Mouse (Mus musculus): ENCODE data around the gene Utrn.
A peak's percentile ranks its signal among the peaks of the same experiment; 100 is the strongest.

The Utrn gene

DNA sequence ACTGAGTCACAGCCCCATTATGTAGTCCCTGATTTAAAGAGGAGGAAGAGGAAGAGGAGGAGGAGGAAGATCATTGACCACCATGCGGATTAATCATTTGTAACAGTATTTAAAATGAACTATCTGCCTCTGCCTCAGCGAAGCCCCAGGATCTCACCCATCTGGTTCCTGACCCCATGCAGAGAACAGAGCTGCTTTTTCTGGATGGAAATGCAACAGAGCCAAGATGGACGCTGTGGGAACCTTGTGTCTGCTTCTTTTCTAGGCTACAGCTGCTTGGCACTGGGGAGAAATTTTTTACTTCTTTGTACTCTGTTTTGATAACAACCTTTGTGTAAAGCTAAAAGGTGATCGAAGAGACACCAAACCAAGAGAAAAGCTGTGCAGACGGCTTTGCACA, 137.7 kb downstream of the Utrn start:
- DNase-seq (ENCODE audit: low spot score), result no peak

DNA sequence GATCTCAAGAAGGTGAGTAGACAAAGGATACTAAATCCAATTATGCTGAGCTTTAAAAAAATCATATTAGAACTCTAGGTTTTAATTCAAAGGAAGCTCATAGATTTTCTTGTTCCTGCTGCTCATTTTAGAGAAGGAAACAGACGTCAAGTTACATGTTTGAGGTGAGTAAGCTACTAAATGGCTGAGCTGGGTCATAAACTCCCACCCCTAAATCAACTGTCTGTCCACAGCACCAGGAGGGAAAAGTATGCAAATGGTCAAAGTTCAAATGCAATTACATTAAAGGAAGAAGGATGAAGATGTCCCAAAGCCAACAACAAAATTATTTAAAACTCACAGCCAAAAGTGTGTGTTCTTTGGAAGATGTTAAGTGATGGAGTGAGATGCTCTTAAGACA, 139.5 kb downstream of the Utrn start:
- no peak for DNase-seq (ENCODE audit: low spot score)

DNA sequence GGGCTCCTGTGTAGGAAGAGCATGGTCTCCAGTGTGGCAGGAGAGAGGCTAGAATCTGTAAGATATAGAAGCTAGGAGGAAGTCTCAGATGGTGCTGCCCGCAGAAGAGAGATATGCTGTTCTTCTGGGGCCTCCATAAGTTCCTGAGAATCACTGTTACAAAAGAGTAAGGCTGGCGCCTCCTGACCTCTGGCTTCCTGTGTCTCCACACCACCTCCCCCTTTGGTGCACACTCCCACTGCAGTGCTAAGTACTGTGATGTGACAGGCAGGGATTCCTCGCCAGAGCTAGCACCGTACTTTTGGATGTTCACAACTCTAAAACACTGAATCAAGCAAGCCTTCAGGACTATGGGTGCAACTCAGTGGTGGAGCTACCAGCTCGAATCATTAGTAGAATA, 140.1 kb downstream of the Utrn start:
- DNase-seq (ENCODE audit: low spot score), result no peak

DNA sequence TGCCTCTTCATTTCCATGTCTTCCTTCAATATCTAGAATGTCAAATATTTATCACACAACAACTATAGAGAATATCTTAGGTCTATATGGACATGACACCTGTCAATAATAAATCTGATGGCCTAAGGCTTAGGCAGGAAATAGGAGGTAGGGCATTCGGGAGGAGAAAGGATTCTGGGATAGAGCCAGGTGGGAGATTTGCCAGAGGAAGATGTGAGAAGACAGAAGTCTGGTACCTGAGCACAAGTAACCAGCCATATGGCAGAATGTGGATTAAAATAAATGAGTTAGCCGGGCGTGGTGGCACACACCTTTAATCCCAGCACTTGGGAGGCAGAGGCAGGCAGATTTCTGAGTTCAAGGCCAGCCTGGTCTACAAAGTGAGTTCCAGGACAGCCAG, 141.3 kb downstream of the Utrn start:
- DNase-seq (ENCODE audit: low spot score), result no peak

DNA sequence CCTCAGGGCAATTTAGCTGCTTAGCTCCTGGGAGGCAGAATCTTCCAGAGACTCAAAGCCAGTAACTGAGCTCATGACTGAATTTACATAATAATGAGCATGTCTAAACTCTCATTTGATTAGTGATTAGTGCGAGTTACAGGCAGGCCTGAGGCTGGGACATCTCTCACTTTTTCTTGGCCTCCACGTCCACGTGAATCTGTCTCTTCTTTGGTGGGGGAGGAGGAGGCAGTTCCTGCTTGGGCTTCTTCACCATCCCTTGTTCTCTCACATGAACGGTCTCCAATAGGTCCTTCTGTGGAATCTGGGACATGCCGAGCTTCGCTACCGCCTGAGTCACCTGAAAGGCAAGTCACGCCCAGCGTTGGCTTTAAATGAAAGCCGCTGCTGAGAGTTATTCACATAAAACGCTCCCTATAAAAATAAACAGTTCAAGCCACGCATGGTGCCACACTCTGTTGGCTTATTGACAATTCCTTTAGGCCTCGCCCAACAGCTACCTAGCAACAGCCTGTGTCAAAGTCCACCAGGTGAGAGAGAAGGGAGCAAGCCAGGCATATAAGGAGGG, 143.0 kb downstream of the Utrn start:
- no peak for DNase-seq (ENCODE audit: low spot score)

DNA sequence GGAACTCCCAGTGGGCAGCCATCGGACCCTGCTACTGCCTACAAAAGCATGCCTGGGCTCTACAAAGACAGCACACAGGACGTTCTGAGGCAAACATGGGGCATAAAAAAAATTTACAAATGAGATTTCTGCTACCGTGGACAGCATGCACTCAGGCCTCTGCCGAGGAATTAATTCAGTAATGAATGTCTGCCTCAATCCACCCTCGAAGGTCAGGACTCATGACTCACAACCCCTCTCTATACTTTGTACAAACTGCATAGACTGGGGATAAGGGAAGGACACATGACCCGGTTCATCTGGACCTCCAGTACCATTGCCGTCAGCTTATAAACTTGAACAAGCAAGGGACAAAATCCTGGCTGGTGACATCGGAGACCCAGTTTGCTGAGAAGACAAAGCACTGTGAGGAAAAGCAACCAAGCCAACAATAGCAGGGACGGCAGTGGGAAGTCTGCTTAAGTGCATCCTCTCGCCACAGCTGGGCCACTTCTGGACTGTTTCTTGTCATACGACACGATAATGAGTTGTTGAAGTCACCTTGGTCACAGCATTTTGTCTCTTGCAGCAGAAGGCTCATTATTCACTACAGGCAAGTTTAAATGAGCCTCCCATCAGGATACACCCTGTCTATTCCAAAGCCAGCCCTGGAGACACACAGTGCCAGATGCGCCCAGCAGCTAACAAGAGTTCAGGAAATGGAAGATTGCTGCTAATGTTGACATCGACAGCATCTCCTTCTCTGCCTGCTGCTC, 144.7 kb downstream of the Utrn start:
- no peak for DNase-seq (ENCODE audit: low spot score)

DNA sequence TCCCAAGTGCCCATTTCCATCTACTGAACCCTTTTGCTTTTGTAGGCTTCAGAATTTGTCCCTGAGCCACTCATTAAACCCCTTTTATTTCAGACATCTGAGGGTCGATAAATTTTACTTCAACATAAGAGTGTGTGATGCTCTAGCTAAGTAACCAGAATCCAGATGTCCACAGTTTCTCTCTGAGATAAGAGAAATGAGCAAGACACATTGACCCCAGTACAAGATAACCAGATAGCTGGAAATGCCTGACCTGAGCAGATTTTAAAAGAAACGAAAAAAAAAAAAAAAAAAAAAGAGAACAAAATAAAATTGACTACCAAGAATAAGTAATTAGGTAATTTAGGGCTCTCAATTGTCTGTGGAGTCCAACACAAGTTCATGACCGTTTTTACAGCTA, 145.9 kb downstream of the Utrn start:
- no peak for DNase-seq (ENCODE audit: low spot score)

DNA sequence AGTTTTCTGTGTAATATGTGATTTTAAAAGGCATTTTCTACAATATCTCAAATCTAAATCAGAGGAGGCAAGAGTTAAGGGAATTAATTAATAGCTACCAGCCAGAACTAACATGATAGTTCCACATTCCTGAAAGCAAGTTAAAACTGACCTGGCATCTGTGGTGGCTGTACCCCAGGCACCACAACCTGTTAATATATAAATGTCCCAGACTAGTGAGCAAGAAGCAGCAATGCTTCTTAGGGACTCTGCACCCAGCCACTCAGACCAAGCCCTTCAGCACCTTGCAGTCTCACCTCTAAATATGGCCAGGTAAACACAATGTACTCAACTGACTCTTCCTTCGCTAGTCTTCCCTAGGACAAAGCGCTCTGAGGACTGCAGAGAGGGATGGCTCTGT, 147.1 kb downstream of the Utrn start:
- no peak for DNase-seq (ENCODE audit: low spot score)

DNA sequence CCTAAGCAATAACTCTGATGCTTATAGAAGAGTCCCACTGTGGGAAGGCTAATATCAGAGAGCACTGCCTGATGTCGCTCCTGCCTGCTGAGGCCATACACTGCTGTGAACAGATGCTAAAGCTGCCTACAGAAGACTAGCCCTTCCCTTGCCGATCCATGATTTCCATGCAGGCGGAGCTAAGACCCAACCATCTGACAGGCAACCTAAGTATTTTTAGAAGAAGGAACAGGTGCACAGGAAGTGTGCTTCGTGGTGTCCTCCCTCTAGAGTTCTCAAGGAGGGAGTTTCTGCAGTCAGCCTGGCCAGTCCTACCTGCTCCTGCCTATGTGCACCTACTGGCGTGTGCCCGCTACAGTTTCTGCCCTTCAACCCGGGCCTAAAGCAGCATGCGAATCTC, 150.8 kb downstream of the Utrn start:
- no peak for DNase-seq (ENCODE audit: low spot score)

DNA sequence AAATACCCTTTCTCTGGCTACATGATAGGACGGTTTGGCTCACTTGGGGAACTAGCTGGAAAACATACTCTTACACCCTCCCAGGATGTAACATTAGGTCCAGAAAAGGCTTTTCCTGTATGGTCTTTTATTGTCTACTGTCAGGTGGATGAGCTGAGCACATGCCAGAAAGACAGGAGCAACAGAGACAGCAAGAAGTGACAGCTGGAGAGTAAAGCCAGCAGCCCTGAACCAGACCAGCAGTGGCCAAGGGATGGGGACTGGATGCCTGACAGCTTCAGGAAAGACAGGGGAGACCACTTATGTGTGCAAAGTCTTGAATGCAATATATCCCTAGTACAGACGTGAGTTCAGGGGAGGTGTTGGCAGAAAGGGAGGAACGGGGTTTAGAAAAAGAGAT, 151.8 kb downstream of the Utrn start:
- no peak for DNase-seq (ENCODE audit: low spot score)

DNA sequence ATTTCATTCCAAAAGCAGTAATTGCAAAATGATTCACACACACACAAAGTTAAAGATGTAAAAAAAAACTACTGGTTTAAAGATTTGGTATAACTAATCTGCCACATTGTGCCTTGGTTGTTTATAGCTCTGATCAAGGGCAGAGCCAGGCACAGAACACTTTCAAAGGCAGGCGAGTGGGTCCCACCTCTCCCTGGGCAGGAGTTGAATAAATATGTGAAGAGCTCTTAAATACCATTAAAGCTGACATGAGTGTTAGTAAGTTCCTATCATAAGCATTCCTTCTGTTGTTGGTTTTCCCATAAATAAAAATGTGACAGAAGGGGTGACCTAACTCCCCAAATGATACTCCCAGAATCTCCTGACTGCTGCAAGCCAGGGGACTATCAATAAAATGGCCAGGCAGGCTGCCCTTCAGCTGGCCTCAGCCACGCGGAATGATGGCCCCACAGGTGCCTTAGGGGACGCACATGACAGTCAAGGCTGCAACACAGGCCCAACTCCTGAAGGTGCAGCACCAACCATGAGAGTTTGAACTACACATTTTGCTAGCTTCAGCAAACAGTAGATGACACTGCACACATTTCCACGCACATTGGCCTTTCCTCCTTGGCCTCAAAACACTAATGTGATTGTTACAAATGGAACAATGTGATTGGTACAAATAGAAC, 152.4 kb downstream of the Utrn start:
- DNase-seq (ENCODE audit: low spot score), result no peak

DNA sequence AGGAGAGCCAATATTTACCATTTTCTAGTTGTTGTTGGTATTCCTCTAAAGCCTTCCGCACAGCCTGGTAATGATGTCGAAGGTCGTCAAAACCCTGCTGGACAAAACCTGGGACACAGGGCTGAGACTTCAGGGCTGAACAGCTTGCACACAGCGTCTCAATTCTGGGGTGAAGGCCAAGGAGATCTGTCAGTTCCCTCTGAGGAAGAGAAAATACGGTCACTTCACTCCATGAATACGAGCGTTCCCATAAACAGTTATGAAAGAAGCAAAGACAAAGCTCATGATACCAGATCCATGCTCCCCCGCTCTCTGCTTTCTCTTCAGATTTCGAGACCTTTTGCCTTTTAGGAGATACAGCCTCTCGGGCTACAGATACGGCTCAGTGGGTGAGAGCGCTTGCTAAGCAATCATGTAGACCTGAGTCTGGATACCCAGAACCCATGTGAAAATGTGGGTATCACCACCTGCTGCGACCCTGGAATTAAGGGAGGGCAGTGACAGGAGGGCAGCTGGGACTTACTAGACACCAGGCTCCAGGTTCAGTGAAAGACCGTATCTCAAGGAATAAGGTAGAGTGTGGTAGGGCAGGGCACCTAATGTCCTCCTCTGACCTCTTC, 155.8 kb downstream of the Utrn start:
- no peak for DNase-seq (ENCODE audit: low spot score)

DNA sequence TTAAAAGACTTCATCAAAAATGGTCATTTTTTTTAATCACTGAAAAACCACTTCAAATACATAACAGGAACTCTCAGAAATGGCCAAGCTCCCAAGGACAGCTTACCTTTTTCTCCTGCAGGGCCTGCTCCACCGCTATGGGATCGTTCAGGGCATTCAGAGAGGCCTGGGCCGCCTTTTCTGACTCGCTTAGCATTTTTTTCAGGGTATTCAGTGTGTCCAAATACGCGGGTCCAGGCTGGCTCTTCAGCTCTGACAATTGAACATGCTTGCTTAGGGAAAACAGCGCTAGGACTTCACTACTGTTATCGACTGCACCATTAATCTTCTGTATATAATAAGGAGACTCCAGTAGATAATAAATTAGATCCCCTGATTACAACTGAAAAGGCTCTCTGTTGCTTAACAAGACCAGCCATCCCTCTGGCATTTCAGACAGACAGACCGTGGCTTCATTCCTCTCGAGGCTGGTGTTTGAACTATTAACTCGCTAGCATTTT, 157.8 kb downstream of the Utrn start:
- no peak for DNase-seq (ENCODE audit: low spot score)

DNA sequence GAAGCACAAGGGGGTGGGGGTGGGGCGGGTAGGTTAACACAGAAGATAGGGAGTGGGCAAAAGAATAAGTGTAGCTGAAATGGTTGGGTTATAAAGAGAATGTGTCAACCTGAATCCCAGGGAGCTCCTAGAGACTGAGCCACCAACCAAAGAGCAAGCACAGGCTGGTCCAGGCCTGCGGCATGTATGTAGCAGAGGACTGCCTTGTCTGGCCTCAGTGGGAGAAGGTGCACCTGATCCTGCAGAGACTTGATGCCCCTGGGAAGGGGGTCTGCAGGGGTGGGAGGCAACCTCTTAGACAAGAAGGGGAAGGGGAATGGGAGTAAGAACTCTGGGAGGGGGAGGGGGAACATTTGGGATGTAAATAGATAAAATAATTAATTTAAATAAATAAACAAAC, 162.6 kb downstream of the Utrn start:
- DNase-seq (ENCODE audit: low spot score), result no peak

DNA sequence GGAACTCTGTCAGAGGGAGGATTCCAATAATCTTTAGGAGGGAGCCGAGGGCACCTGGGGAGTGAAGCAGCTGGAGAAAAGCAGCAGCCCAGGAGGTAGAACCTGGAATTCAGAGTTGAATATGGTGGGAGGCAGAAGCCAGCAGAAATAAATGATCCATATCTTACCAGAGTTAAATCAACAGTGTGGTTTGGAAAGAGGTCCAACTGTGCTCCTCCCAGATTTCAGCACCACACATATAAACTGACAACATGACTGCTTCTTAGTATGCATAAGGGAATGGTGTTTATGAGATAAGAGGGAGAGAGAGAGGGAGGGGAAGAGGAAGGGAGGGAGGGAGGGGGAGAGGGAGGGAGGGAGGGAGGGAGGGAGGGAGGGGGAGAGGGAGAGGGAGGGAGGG, 163.2 kb downstream of the Utrn start:
- DNase-seq (ENCODE audit: low spot score), result no peak

DNA sequence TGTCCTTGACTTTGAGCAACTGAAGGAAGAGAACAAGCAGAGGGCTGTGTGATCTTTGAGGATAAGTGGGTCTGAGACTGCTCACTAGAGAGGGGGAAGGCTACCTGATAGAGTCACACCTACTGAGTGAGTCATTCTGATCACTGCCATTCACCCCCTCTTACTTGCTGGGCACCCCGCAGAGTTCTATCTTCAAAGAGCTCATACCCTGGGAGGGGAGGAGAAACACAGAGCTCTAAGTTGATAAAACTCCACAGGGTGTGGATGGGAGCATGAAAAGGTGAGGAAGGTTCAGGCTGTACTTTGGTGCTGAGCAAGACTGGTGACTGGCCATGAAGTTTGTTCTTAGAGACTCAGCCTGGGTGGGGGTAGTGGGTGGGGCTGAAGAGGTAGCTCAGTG, 164.9 kb downstream of the Utrn start:
- DNase-seq (ENCODE audit: low spot score), result no peak

DNA sequence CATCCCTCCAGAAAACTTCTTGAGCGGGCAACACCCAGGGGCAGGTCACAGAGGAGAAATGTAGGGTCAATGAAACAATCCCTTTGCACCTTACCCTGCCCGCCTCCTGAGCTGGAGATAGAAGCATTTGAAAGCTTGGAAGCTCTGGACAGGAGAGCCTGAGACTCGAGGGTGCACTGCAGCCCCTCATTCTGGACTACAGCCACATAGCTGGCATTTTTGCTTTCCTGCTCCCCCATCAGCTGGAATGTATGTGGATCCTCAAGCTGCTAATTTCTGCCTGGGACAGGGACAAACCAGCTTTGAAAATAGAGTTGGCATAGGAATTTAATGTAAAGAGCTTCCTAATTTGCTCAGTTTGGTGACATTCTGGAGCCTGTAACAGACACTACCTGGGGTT, 165.6 kb downstream of the Utrn start:
- DNase-seq (ENCODE audit: low spot score), result no peak

DNA sequence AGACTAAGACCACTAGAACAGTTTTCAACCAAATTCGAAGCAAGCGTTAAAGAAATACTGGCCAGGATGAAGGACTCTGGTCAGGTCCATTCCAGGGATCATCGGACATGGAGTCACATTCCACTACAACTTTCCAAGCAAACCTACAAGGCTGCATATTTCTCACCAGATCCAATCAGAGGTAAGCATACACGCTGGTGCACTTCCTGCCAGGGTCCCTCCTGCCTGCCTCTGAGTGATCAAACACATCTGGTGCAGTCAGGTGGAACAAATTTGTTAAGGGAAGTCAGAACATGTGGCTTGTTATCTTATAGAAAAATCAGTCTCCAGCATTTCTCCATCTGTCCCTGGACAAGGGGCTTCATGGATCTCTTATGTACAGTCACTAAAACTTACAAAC, 167.0 kb downstream of the Utrn start:
- DNase-seq (ENCODE audit: low spot score), result no peak

DNA sequence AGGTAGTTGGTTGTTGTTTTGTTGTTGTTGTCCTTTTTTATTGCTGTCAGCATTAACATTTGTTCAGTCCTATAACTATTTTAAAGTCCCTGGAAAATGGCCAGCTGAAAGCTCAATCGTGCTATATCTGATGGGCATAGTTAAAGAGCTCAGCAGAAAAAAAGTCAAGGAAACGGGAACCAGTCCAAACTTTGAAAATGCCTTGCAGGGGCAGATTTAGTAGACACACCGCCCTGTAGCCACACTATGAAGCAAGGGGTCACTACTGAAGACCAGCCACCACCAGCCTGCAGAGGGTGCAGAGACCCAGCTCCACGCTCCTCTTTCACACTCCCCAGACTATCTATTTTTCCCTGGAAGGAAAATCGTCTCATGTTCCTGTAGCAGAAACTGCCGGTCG, 167.5 kb downstream of the Utrn start:
- no peak for DNase-seq (ENCODE audit: low spot score)

DNA sequence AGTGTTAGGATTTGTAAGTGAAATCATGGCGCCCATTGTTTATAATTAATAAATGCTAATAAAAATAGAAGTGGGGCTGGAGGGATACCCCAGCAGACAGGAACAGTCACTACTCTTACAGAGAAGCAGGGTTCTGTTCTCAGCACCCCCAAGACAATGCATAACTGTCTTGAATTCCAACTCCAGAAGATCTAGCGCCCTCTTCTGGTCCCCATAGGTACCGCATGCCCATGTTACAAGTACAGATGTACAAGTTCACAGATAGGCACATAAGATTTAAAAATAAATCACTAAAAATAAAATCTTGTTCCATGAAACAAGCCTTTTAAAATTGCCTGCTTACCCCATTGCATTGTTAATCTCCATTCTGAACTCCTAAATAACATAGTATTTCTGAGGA, 168.6 kb downstream of the Utrn start:
- DNase-seq (ENCODE audit: low spot score), result peak; percentile 16

DNA sequence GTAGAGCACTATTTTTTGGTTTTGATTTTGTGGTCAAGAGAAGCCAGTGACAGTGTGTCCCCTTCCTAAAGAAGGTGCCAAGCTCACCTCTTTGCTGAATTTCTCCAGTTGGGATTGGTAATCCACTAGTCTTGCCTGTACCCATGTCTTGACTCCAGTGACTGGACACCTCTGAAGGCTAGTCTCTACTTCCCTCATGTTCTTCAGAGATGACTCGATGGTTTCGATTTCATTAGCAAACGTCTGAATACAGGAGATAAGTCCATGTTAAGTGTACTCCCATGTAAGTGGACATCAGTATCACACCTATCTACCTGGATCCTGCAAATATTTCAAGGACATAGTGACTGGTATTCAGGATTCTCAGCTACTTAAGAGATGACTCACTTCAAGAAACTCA, 171.3 kb downstream of the Utrn start:
- DNase-seq (ENCODE audit: low spot score), result no peak

DNA sequence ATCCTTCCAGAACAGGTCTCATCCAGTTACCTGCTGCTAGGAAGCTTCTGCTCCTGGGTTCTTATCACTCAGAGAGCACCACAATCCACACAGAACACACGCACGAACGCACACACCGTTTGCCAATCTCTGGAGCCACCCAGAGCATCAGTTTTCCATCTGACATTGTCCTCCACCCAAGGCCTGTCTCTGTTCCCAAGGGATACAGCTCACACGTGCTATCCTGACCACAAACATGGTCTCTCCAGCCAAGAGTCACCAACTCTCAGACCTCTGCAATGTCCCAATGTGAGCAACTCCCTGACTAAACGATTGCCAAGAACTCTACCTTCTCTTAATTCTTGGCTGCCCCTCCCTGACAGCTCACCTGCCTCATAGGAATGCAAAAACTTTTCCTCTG, 172.5 kb downstream of the Utrn start:
- no peak for DNase-seq (ENCODE audit: low spot score)

DNA sequence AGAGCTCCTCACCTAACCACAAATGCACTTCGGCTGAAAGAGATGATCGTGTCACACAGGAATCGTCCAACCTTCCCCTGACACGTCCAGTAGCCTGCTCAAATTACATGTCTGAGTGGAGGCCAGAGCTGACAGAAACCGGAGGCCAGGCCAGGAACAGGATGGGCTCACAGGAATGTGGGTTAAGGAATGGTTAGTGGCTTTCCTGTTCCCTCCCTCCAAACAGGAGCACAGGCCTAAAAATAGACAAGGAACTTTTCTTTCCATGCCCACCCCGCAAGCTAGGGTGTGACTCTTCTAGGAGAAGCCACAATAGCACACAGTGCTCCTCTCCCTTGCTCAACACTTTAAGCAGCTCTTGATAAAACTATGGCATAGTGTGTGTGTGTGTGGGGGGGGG, 174.4 kb downstream of the Utrn start:
- no peak for DNase-seq (ENCODE audit: low spot score)
